Mouse (Mus musculus): ENCODE data around the gene Slc35c2. TPM values are rescaled to one million over a fixed set of nuclear protein-coding genes. Genes with fewer than 3 reads are reported as not detected.

Gene Slc35c2
- total RNA-seq, 4 experiments from 2014 or later, result 56.7 to 62.1 (median 58.3) TPM

DNA sequence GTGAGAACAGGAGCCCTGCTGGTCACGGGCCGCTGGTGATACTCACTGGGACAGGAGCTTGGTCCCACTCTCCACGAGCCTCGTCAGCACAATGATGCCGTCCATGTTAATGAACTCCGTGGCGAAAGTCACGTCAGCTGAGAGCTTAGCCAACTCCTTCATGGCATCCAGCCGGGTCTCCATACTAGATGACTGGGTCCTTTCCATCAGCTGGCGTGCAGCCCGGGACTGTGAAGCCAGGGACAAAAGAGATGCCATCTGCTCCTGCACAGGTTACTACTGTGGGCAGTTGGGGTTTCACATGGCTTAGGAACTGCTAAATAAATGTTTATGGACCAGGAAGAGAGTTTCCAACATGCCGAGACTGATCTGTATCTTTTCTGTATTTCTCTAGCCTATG is 23.9 kb upstream of the Slc35c2 start:
- DNase-seq, result no peak

DNA sequence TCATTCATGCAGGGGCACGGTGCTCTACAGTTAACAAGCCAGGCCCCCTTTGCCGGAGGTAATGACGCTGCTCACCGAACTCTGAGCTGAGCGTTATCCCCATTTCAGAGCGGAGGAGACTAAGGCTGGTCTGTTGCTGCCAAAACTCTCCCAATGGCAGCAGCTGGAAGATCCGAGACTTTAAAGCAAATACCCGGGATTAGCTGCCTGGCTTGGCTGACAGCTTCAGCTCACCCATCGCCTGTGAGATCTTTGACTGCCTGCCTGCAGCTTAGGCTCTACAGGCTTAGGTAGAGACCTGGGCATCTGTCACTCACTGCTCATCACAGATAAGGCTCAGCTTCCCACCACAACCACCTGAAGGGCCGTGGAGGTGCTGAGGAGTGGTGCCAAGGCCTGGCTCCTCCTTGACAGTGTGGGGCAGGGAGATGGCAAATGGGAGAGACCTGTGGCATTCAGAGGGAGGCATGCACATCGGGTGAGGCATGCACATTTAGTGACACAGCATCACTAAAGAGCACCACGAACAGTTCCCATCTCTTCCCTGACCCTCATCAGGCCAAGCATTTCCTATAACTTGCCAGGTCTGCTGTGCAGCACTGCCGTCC is 23.3 kb upstream of the Slc35c2 start:
- no peak for DNase-seq

DNA sequence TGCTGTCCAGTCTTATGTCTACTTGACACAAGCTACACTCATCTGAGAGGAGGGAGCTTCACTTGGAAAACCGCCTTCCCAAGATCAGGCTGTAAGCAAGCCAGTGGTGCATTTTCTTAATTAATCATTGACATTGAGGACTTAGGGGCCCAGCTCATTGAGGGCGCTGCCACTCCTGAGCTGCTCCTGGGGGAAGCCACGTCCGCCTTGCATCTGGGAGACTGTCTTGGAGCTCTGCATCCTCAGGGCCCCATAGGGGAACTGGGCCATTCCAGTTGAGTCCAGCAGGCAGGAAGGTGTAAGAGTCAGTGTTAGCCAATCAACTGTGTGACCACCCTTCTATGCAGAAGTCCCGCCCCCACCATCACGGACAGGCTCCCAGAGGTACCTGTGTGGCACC is 20.1 kb upstream of the Slc35c2 start:
- no peak for DNase-seq

DNA sequence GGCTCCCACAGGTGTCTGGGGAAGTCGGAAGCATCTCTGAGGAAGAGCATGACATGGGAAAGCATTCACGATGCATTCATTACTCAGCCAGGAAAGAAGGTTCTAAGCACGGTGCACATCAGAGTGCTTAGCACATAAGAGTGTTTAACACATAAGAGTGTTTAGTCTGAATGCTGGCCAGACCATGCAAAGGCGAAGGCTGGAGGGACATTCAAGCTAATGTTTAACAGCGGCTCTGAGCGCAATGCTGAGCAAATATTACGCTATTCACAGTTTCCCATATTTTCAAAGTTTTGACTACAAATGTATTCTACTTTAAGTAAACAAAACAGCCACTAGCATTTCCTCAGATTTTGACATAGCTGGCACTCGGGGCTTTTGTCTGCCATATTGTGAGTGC is 17.8 kb upstream of the Slc35c2 start:
- no peak for DNase-seq

DNA sequence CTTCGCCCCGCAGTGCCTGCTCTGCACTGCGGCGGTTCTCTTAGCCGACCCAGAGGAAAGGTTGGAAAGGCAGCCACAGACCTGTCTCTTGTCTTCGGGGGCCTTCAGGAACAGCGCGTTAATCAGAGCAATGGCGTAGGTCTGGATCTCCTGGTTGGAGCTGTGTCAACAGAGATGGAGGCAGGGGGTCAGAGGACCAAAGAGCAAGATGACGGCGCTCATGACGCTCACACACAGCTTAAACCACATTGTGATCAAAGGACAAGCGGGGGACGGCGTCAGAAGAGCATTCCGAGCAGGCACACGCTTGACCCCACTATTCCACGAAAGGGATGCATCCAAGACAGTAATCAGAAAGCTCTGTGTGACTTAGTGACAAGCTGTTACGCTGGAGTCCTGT is 17.1 kb upstream of the Slc35c2 start:
- no peak for DNase-seq

DNA sequence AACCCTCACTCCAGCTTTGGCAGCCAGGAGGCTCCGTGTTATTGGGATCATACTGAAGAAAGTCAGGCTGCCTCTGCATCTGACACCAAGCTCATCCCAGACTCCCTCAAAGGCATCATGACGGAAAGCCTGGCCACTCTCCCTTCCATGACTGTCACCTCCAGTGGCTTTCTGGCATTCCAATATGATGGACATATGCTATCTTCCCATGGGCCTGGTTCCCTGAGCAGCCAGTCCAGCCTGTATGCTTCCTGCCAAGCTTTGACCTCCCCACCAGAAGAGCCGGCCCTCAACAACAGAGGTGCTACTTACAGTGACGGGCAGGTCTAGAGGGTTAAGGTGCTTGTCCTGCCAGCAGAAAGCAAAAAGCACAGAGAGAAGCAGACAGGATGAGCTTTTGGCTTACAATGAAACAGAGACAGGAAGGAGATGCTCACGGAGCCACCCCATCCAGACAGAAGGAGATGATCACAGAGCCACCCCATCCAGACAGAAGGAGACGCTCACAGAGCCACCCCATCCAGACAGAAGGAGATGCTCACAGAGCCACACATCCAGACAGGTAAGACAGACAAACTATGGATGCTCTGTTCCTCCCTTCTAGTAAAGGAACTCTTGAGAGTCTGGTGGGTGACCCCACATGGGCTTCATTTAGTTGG is 15.8 kb upstream of the Slc35c2 start:
- DNase-seq, result no peak

DNA sequence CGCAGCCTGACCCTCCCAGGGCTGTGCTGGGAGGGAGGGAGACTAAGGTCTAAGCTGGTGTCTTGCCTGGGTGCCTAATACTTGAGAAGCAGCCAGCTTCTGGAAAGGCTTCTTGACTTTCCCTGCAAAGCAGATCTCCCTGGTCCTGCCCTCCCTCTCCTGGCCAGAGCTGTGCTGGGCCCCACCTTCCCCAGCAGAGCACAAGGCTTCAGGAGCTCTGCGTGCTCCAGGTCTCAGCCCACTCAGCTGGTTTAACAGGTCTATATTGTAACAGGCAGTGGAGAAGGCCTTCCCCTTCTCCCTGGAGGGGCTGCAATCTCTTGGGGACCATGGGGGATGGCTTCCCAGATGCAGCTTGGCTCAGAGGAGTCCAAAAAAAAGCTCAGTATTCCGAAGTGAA is 13.7 kb upstream of the Slc35c2 start:
- DNase-seq, result no peak

DNA sequence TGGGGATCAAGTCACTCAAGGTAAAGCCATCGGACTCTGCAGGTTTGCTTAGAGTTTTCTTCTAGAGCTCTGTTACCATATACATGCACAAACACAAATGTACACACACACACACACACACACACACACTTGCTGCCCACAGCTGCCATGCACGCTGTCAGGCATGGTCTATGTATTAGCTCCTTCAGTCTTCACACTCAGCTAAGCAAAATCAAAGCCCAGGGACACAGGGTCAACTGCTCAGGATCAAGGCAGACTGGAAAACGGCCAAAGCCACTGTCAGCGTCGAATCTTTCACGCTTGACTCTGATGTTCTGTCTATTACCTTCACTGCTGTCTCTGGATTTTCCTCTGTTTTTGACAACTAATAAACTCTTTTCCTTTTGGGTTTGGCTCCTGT is 13.2 kb upstream of the Slc35c2 start:
- DNase-seq, result no peak

DNA sequence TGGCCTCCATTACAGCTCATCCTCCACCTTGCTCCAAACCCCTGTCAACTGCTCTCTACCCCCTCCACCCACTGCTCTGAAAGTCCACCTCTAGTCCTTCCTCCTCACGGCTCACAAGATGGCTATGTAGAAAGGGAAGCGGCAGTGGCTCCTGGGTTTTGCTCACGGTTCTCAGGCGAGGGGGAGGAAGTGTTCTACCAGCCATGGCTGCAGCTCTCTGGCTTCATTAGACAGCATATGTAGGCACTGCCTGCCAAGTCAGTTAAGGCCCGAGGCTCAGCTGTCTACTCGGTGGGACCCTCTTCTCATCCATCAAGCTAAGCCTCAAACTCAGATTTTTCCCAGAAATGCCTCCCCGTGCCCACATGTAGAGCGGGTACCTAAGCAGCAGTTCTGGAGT is 12.8 kb upstream of the Slc35c2 start:
- DNase-seq, result no peak

DNA sequence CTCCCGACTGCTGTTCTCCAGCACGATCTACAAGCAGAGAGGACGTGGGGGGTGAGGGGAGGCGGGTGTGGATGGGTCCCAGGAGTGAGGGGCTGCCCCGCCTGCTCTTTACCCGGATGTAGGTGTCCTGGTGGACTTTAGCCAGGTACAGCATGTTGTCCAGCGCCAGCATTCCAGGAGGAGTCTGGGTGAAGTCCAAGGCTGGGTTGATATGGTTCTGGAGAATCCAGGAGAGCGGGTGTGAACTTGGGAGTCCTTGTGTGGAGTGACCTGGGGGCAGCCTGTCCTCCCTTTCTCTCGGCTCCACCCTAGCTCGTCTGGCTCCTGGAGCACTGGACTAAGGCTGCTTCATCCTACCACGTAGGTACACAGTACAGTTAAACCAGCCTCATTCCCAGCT is 9.8 kb upstream of the Slc35c2 start:
- DNase-seq, result no peak

DNA sequence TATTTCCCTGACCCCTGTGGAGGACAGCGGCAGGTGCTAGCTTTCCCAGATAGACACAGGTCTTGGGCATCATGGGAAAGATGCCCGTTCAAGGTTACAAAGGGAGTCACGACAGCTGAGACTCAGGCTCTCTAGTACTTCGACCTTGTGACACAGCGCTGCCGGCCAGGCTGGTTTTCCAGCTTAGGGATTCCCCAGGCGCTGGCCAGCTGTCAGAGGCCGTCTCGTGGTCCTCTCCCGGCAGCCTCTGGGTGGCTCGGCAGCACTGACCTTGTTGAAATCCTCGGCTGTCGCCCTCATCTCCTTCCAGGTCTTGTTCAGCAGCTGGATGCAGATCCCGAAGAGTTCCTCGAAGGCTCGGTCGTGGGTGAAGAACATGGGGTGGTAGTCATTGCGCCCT is 8.9 kb upstream of the Slc35c2 start:
- peak; percentile 58 for DNase-seq

DNA sequence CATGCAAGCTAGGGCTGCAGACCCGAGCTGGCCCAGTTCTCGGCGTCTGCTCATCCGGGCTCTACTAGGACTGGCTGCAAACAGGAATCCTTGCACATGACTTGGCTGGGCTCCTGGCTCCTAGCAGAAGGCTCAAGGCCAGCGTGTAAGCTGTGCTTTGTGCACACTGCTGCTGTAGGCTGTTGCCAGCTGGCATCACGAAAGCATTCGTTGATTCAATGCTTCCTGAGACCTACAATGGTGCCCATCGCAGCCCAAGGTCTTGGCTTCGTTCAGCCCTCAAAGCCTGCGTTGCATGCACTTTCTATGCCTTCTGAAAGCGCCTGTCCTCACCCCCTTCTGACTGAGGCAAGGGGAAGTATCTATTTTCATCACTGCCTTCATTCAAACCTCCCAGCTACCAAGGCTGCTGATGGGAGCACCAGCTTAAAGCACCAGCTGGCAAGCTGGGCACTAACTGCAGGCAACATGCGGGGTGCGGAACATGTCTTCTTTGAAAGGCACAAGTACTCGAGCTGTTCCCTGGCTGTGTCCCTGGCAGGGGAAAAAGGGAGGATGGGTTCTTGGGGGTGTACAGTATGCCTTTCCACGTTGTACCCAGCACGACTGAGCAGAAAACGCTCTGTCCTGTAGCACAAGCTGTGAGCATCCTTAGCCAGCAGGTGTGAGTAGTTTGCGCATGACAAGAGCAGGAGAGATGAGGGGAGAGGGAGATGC is 804 bp upstream of the Slc35c2 start:
- peak; percentile 90 for DNase-seq

DNA sequence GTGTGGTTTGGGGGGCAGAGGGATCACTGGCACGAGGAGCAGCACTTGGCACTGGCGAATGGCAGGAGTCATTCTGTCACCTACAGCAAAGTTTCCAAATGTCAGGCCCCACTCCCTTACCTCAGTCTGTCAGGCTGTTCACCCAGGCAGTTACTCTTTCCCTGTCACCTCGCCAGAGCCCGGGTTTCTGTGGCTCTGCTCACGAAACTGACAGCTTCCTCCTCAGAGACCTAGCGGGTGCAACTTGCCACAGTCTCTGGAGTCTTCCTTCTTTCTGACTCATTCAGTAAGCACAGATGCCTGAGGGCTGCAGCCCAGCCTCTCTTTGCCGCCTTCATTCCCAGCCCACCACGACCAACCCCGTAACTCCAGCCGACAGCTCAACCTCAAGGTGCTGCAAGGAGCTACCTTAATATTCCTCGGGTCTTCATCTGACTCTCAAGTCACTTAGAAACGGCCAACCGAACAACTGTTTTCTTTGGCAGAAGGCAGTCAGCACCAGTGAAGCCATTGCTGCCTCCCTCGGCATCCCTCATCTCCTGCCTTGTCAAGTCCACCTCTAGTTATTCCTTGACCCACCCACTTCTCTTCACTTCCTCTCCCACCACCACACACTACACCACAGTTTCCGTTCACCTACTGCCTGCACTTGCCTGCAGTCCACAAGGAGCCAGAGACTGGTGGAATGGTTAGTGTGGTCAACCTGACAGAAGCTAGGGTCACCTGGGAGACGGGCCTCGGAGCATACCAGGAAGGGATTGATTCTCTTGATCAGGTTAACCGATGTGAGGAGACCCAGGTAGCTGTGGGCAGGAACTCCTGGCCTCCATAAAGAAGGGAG is 1.1 kb downstream of the Slc35c2 start:
- no peak for DNase-seq

DNA sequence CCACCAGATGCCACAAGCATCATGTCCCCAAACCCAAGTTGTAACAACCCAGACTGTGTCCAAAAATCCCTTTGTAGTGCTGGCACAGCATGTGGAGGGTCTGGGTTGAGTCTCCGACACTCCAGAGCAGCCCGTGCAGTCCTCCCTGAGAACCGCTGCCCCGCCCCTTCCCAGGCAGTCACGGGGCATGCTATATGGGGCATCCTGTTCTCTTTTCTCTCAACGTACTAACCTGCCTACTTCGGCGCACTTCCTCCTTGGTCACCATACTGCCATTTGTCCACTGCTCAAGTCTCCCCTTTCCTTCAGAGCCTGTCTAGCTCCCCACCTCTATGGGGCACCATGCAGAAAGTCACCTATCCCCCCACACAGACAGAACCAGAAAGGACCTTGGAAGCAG is 2.0 kb downstream of the Slc35c2 start:
- no peak for DNase-seq

DNA sequence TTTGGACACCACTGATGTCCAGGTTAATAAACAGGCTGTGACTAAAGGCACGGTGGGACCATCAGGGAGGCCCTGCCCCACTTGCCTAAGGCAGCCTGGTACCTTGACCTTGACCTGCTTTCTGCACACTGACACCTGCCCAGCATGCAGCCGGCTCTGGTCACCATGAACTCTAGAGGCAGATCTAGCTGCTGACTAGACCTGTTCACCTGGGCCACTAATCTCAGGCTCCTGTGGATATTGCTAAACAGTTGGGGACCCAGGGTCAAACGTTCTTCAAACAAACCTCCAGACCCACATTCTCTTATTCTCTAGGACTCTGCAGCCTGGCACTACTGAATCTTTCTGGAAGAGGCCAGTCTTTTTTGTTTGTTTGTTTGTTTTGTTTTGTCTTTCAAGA is 2.6 kb downstream of the Slc35c2 start:
- DNase-seq, result no peak

DNA sequence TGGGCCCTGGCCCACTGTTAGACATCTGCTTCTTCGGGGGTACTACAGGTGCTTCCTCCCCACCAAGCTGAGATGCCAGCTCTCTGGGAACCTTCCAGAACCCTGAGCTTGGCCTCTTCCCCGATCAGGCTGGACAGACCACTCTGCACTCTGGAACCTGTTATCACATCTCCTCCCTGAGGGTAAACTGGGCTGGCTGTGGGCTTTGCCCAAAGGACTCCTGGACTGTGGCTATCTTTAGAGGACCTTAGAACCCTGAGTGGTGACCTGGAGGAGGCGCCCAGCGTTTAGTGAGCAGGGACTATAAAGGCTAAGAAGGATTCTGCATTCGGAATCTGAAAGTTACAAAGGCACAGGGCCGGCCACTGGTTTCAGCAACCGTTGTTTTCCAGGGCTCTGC is 3.3 kb downstream of the Slc35c2 start:
- no peak for DNase-seq

DNA sequence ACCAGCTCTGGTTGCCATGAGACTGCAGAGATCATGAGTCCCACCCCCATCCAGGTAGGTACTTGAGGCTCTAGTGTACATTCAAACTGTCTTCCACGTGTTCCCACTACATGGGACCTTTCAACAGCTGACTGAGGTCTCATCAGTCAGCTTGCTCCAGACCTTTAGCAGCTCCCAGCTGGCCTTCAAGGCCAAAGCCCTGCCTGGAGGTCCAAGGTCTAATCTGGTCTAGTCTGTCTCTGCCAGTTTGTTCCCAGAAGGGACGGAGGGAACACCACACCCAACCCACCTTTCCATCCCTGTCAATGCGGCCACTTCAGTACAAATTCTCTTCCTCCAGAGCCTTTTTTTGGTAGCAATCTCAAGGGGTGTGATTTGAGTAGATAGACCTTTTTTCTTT is 4.0 kb downstream of the Slc35c2 start:
- DNase-seq, result peak; percentile 49

DNA sequence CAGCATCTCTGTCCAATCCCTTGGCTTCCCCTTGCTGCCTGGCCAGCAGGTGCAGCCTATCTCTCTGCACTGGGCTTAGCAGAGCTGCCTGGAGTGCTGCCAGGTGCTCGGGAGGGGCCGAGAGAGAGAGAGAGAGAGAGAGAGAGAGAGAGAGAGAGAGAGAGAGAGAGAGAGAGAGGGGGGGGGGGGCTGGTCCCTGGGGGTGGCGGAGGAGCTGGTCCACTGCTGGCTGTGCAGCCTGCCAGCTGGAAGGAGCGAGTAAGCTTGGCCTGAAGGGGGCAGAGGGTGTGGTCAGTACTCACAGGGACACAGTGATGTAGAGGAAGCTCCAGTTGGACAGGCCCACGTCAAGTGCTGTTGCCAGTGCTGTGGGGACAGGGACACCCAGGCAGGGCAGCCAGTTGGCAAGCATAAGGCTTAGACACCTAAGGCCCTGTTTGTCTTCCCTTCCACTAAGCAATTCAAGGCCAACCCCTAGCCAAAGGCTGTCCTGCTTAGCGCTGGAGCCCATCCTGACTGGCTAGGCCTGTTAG is 5.8 kb downstream of the Slc35c2 start:
- DNase-seq, result no peak

DNA sequence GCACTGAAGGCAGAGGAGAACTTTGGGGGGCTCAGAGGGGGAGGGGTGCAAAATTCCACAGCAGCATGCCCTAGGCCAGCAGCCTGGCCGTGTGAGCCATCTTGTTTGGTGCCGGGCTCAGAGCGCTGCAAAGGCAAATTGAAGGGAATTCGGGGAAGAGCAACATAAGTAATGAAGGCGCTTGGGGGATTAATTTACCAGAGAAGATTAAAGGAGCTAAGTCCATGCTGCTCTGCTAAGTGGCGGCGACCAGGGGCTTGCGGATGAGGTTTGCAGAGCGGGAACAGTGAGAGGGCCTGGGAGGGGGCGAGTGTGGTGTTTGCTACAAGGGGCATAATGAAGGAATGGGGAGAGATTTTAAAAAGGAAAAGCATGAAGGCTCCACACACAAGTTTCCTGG is 8.3 kb downstream of the Slc35c2 start:
- no peak for DNase-seq

DNA sequence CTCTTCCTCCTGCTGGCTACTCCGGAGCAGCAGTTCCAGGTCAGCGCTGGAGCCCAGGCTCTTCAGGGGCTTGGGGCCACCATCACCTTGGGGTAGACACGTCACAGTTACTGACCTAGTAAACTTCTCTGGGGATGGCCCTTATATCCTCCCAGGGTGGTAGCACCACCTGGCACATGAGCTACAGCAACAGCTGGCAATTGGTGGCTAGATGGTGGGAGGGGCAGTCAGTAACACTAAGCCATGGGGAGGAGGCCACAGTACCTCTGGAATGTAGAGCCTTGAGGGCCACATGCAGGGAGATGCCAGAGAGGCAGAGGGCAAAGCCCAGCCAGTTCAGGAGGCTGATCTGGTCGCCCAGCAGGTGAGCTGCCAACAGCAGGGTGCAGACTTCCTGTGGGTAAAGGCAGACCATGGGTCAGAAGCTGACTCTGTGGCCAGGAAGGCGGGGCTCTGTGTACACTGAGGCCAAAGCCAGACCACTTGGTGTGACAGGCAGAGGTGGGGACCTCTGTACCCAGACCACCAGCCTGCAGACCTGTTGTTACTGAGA is 10.4 kb downstream of the Slc35c2 start:
- DNase-seq, result no peak

DNA sequence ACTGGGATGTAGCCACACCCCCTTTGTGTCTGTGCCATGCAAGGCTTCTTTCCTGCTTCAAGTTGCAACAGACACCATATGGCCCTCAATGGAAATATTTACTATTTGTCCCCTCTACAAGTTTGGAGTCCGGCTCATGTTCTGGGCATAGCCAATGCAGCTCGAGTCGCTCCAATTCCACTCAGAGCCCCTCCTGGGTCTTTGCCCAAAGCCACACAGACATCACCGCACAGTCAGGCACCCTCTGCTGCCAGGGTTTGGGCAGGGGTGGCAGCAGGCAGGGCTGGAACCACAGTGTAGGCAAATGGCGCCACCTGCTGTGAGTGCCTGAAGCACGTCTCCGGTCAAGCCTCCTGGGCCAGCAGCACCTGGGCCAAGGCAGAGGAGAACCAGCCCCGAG is 11.8 kb downstream of the Slc35c2 start:
- peak; percentile 44 for DNase-seq

DNA sequence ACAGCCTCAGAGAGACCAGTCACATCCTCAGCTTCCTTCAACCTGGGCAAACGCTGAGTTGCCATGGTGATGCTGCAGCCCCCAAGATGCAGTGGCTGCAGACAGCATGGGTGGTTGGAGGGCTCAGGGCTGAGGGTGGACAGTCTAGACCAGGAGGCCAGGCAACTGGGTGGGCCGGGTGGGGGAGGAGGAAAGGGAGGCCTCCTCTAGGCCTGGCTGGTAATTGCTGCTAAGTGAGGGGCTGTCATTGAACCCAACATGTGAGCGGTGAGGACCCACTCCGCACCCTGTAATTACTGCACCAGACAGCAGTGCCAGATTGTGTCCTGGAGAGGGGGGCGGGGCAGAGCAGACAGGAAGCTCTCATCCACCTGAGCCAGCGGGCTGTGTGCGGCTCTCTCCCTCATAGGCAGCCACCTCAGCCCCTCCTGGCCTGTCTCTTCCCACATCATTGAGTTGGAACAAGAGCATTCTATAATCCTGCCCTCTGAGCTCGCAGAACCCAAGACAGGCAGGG is 12.5 kb downstream of the Slc35c2 start:
- no peak for DNase-seq

Data from adrenal gland, adult 8-10 months (tissue).